Mouse (Mus musculus) forebrain, embryonic 11.5 days (tissue): ENCODE data around the gene Hapln2. TPM values are rescaled to one million over a fixed set of nuclear protein-coding genes. Genes with fewer than 3 reads are reported as not detected.

Experiments used
- ATAC-seq: fragments of 200-750 bp; cut with Nextera tagmentation; replicated peaks from 2 replicates; pipeline ENCODE4 v1.8.0; 2017; ENCODE audit warnings: moderate TSS enrichment; ENCODE audit not compliant: low FRiP score
- DNase-seq: peaks from one replicate; pipeline ENCODE4 v3.0.0-alpha.2; 2017; ENCODE audit warnings: low spot score
- H3K27ac ChIP-seq: fragments of 300-500 bp; sonication (generic); 2 replicates; pipeline ENCODE4 v1.5.1; 2014; ENCODE audit warnings: low read depth, low read length
- H3K27me3 ChIP-seq: fragments of 300-500 bp; sonication (generic); 2 replicates; pipeline ENCODE4 v1.6.1; 2014; ENCODE audit warnings: mild to moderate bottlenecking, low read length, mixed read lengths; ENCODE audit not compliant: control insufficient read depth, insufficient read depth
- H3K36me3 ChIP-seq: fragments of 300-500 bp; sonication (generic); 2 replicates; pipeline ENCODE4 v1.6.1; 2014; ENCODE audit warnings: mild to moderate bottlenecking, low read length, moderate library complexity, mixed read lengths; ENCODE audit not compliant: control insufficient read depth, insufficient read depth
- H3K4me1 ChIP-seq: fragments of 300-500 bp; sonication (generic); replicated peaks from 2 replicates; pipeline ENCODE4 v1.6.1; 2014; ENCODE audit warnings: low read length, mixed read lengths; ENCODE audit not compliant: control insufficient read depth, insufficient read depth
- H3K4me2 ChIP-seq: fragments of 300-500 bp; sonication (generic); 2 replicates; pipeline ENCODE4 v1.6.1; 2014; ENCODE audit warnings: low read depth, mild to moderate bottlenecking, low read length, moderate library complexity, mixed read lengths; ENCODE audit not compliant: severe bottlenecking
- H3K4me3 ChIP-seq: fragments of 300-500 bp; sonication (generic); 2 replicates; pipeline ENCODE4 v1.5.1; 2014; ENCODE audit warnings: low read depth, low read length
- H3K9ac ChIP-seq: fragments of 300-500 bp; sonication (generic); 2 replicates; pipeline ENCODE4 v1.6.1; 2014; ENCODE audit warnings: low read length
- H3K9me3 ChIP-seq: fragments of 300-500 bp; sonication (generic); 2 replicates; pipeline ENCODE4 v1.6.1; 2016; ENCODE audit warnings: low read length, mixed read lengths; ENCODE audit not compliant: control insufficient read depth
- WGBS: fragments of 180-500 bp; shearing (Covaris S2); extraction: QIAGEN DNeasy Blood & Tissue Kit; methylation state at CpG from one replicate; pipeline ENCODE4 v1.1.7; 2014; 5-methylcytosine and 5-hydroxymethylcytosine counted together
- polyA plus RNA-seq: library from polyadenylated mRNA; unstranded; fragments of >200 nt; fragmentation: Nextera tagmentation; extraction: Ambion mirVana; gene quantifications from 2 replicates; pipeline ENCODE4 v1.2.1, GENCODE M21; 2014

Hapln2 gene
- polyA plus RNA-seq, 1 experiment from 2014 or later: 0.27 TPM

- Histone ChIP-seq H3K4me2 (no peak overlapping the region), H3K9me3 (no peaks in the 10 kb centered on the region), H3K4me1 (no peaks in the 10 kb centered on the region), H3K4me3 (no peak overlapping the region), H3K27me3 (no peaks in the 10 kb centered on the region), H3K9ac (no peak overlapping the region), H3K36me3 (peaks cover 7% of the 10 kb centered on the region; the same call in 1 of the 2 replicates), H3K27ac (no peak overlapping the region)
- DNase-seq (no peak), ATAC-seq (no peak)
- WGBS: 90% methylated on average over 3 of the region's 3 CpGs
Measured at GRCm38 (mm10) chr3:88049532-88049931, 22.1 kb upstream of the Hapln2 start.

- WGBS: 11% methylated on average over 36 of the region's 36 CpGs
- Histone ChIP-seq H3K4me2 (peak within 1 kb of the TSS; percentile 44), H3K36me3 (no peaks in the 10 kb centered on the region), H3K27me3 (no peaks in the 10 kb centered on the region), H3K9ac (peak within 1 kb of the TSS; percentile 50), H3K9me3 (no peaks in the 10 kb centered on the region), H3K27ac (no peak within 1 kb of the TSS), H3K4me1 (0 out of 2 replicates have a peak, but pooled peaks cover 2% of the 10 kb centered on the region), H3K4me3 (peak within 1 kb of the TSS; percentile 68)
- ATAC-seq (peak; percentile 79), DNase-seq (peak; percentile 82)
Measured at GRCm38 (mm10) chr3:88042661-88043421, 15.5 kb upstream of the Hapln2 start, which contains the start of gene Gpatch4. Gpatch4 (plus strand) TSS chr3:88043108.

- Histone ChIP-seq H3K4me1 (no peaks in the 10 kb centered on the region; the same call in 1 of the 2 replicates), H3K27ac (no peak overlapping the region), H3K9me3 (no peaks in the 10 kb centered on the region), H3K4me3 (no peak overlapping the region), H3K27me3 (no peaks in the 10 kb centered on the region), H3K36me3 (no peaks in the 10 kb centered on the region), H3K9ac (no peak overlapping the region), H3K4me2 (no peak overlapping the region)
- ATAC-seq (no peak), DNase-seq (no peak)
- WGBS: 73% methylated on average over 1 of the region's 1 CpGs
Measured at GRCm38 (mm10) chr3:88035561-88036293, 8.3 kb upstream of the Hapln2 start.

- H3K9me3 ChIP-seq: no peaks in the 10 kb centered on the region
- no peak overlapping the region for H3K4me2 ChIP-seq
- H3K4me3 ChIP-seq: no peak overlapping the region
- 79% methylated on average over 5 of the region's 5 CpGs for whole genome bisulfite sequencing
- no peak for ATAC-seq
- no peaks in the 10 kb centered on the region for H3K36me3 ChIP-seq
- no peak overlapping the region for H3K9ac ChIP-seq
- no peaks in the 10 kb centered on the region for H3K27me3 ChIP-seq
- no peaks in the 10 kb centered on the region; the same call in 1 of the 2 replicates for H3K4me1 ChIP-seq
- DNase-seq: no peak
- H3K27ac ChIP-seq: no peak overlapping the region
Measured at GRCm38 (mm10) chr3:88033506-88033905, 6.1 kb upstream of the Hapln2 start.

GRCm38 (mm10) chr3:88030608-88031395 is 3.4 kb upstream of the Hapln2 start:
- H3K36me3 ChIP-seq: no peaks in the 10 kb centered on the region
- H3K9me3 ChIP-seq: peaks cover 4% of the 10 kb centered on the region; the same call in 1 of the 2 replicates
- no peaks in the 10 kb centered on the region; the same call in 1 of the 2 replicates for H3K4me1 ChIP-seq
- ATAC-seq (no peak), DNase-seq (no peak)
- H3K27me3 ChIP-seq: no peaks in the 10 kb centered on the region
- no peak overlapping the region for H3K9ac ChIP-seq
- no peak overlapping the region for H3K27ac ChIP-seq
- WGBS: 26% methylated on average over 19 of the region's 19 CpGs
- no peak overlapping the region for H3K4me3 ChIP-seq
- H3K4me2 ChIP-seq: no peak overlapping the region

DNA sequence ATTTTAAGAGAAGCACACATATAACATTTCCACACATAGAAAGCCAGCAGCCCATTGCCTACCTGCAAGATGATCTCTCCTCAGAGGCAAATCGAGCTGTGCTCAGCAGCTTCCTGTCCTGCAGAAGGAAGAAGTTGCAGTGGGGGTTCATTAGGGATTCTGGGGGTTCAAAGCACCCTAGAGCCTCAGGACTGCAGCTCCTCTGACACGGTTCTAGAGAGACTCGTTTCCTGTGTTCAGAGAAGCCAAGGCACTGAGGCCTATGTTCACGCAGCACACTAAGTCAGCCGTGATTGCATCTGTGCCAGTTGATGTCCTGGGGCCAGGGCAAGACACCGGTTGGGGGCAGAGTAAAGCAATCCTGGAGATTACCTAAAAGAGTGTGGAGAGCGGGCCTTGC is 560 bp downstream of the Hapln2 start:
- peaks cover 4% of the 10 kb centered on the region; the same call in 1 of the 2 replicates for H3K9me3 ChIP-seq
- DNase-seq (no peak), ATAC-seq (no peak)
- H3K9ac ChIP-seq: no peak overlapping the region
- H3K4me3 ChIP-seq: no peak overlapping the region
- H3K27ac ChIP-seq: no peak overlapping the region
- H3K36me3 ChIP-seq: no peaks in the 10 kb centered on the region
- H3K4me1 ChIP-seq: peaks cover 12% of the 10 kb centered on the region
- 67% methylated on average over 7 of the region's 7 CpGs for WGBS
- H3K27me3 ChIP-seq: peaks cover 37% of the 10 kb centered on the region
- H3K4me2 ChIP-seq: no peak overlapping the region

DNA sequence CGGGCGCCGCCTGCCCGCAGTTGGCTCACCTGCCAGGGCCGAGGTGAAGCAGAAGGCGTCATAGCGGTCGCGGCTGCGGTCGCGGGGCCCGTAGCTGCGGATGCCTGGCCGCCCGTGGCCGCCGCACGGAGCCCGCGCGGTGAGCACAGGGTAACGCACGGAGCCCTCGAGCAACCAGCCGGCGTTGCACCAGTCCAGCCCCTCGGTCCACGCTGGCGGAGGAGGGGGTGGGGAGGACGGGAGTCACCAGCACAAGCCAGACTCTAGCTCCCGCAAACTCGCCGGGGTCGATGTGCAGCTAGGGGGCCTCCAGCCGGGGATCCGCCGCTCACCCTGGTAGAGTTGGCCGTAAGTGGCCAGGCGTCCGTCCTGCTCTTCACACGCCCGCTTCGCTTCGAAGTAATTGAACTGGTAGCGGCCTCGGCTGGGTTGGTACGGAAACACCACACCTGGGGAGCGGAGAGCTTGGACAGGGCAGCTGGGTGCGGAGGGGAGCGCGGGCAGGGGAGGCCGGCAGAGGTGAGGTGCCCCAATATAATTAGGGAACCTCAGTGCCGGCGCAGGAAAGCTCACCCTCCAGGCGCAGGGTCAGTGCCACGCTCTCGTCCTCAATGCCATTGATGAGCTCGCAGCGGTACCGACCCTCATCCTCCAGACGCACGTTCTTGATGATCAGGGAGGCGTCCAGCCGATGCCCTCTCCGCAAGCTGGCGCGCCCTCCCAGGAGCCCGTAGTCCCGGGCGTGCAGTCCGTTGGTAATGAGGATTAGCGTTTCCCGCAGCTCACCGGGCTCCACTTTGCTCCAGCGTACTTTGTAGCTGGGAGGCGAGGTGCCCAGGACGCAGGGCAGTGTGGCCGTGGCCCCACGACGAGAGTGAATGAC is 4.0 kb downstream of the Hapln2 start:
- H3K27me3 ChIP-seq: peaks cover 58% of the 10 kb centered on the region
- H3K4me3 ChIP-seq: peak overlapping the region; percentile 50
- ATAC-seq: peak; percentile 70; the same call in 1 of the 2 replicates
- H3K9me3 ChIP-seq: peaks cover 4% of the 10 kb centered on the region; the same call in 1 of the 2 replicates
- peak overlapping the region; percentile 20 for H3K9ac ChIP-seq
- H3K36me3 ChIP-seq: no peaks in the 10 kb centered on the region
- peaks cover 12% of the 10 kb centered on the region for H3K4me1 ChIP-seq
- DNase-seq: peak; percentile 73
- WGBS: under 1% methylated on average over 78 of the region's 81 CpGs
- H3K4me2 ChIP-seq: peak overlapping the region; percentile 98
- no peak overlapping the region for H3K27ac ChIP-seq
